In genomic region chr3:141473205-141473604, GRCm38 (mm10) we compare ENCODE assay signal across 18 mouse cellular contexts. TPM values are rescaled to one million over a fixed set of nuclear protein-coding genes. Genes with fewer than 3 reads are reported as not detected.
A peak's percentile ranks its signal among the peaks of the same experiment; 100 is the strongest.
DNase-seq lines count a peak whose midpoint lies in the region; ATAC-seq and TF ChIP-seq lines count a peak whose summit lies in the region.
"Had no signal": no experiment of that assay in that cellular context is flagged by ENCODE, and none has a peak within 500 bp of the region (broad histone marks: within the 10 kb centered on the region; RNA-seq: fewer than 3 reads in every experiment).

No protein-coding gene starts in this region.

- no peaks in the 10 kb centered on the region for H3K4me1 ChIP-seq in hindbrain, postnatal 0 days (ENCODE audit: insufficient read depth, low read length)
- peaks cover 5% of the 10 kb centered on the region for H3K4me1 ChIP-seq in hindbrain, embryonic 16.5 days (ENCODE audit: control insufficient read depth, insufficient read depth, low read depth, low read length)
- H3K4me1 ChIP-seq in lung, embryonic 14.5 days (ENCODE audit: insufficient read depth) = peaks cover 13% of the 10 kb centered on the region; the same call in 1 of the 2 replicates
- no peaks in the 10 kb centered on the region for H3K4me1 ChIP-seq in lung, adult 2 months (ENCODE audit: control insufficient read depth, insufficient read depth, low read length)
- no peaks in the 10 kb centered on the region for H3K4me1 ChIP-seq in midbrain, postnatal 0 days (ENCODE audit: insufficient read depth, low read length)
- peaks cover 3% of the 10 kb centered on the region; the same call in 1 of the 2 replicates for H3K4me1 ChIP-seq in midbrain, embryonic 14.5 days (ENCODE audit: control insufficient read depth, insufficient read depth, low read length)
- H3K4me1 ChIP-seq: forebrain, embryonic 13.5 days had no signal

- H3K4me3 ChIP-seq in hindbrain, postnatal 0 days (ENCODE audit: low read length) = no peak overlapping the region
- H3K4me3 ChIP-seq in hindbrain, embryonic 16.5 days (ENCODE audit: low read length) = no peak overlapping the region
- no peak overlapping the region for H3K4me3 ChIP-seq in lung, embryonic 14.5 days (ENCODE audit: low read depth, low read length)
- H3K4me3 ChIP-seq in lung, adult 2 months (replicated peaks; ENCODE audit: extremely low read depth, low read depth, low read length) = no peak overlapping the region
- H3K4me3 ChIP-seq in midbrain, postnatal 0 days (ENCODE audit: low read depth, low read length) = no peak overlapping the region
- no peak overlapping the region for H3K4me3 ChIP-seq in midbrain, embryonic 14.5 days (replicated peaks; ENCODE audit: low read depth, low read length)
- H3K4me3 ChIP-seq: embryonic facial prominence, embryonic 13.5 days; forebrain, embryonic 13.5 days; heart, embryonic 13.5 days; hindbrain, embryonic 15.5 days had no signal

- peak; percentile 33 for TF ChIP-seq CTCF in hindbrain, postnatal 0 days (IDR thresholded peaks at IDR 0.05; ENCODE audit: low read depth)
- TF ChIP-seq CTCF in lung, embryonic 14.5 days (IDR thresholded peaks at IDR 0.05; ENCODE audit: low read depth) = peak; percentile 51
- TF ChIP-seq CTCF in lung, adult 2 months (IDR thresholded peaks at IDR 0.05; ENCODE audit: insufficient read depth, low read length) = no peak
- TF ChIP-seq CTCF in midbrain, postnatal 0 days (IDR thresholded peaks at IDR 0.05) = peak; percentile 40

- no peak overlapping the region; the same call in 1 of the 2 replicates for H3K27ac ChIP-seq in hindbrain, postnatal 0 days
- H3K27ac ChIP-seq in hindbrain, embryonic 16.5 days (ENCODE audit: low read depth, low read length) = no peak overlapping the region
- H3K27ac ChIP-seq in lung, embryonic 14.5 days (ENCODE audit: low read depth) = peak overlapping the region; percentile 30; the same call in 1 of the 2 replicates
- H3K27ac ChIP-seq in midbrain, postnatal 0 days (ENCODE audit: low read depth, low read length) = no peak overlapping the region
- no peak overlapping the region for H3K27ac ChIP-seq in midbrain, embryonic 14.5 days (replicated peaks; ENCODE audit: low read depth, low read length)
- H3K27ac ChIP-seq: embryonic facial prominence, embryonic 13.5 days; forebrain, embryonic 13.5 days; heart, embryonic 13.5 days; hindbrain, embryonic 15.5 days had no signal

- no peak for DNase-seq in hindbrain, postnatal 0 days (ENCODE audit: low spot score)
- peak; percentile 76 for DNase-seq in lung, embryonic 14.5 days
- DNase-seq in lung, adult 2 months = no peak
- DNase-seq in midbrain, postnatal 0 days (ENCODE audit: low spot score) = no peak
- no peak for DNase-seq in midbrain, embryonic 14.5 days
- no peak for DNase-seq in adrenal gland, postnatal 36 days
- DNase-seq: adrenal gland, postnatal 10 days; cerebellum, adult 11-12 months; cerebellum, adult 9-10 months; cerebellum, postnatal 25 days; gastrocnemius, postnatal 36 days; heart, adult 11 months; heart, postnatal 36 days had no signal

- no peaks in the 10 kb centered on the region for H3K27me3 ChIP-seq in hindbrain, postnatal 0 days (ENCODE audit: insufficient read depth, low read length)
- no peaks in the 10 kb centered on the region for H3K27me3 ChIP-seq in hindbrain, embryonic 16.5 days (replicated peaks; ENCODE audit: control insufficient read depth, insufficient read depth, low read length)
- no peaks in the 10 kb centered on the region for H3K27me3 ChIP-seq in lung, embryonic 14.5 days (ENCODE audit: insufficient read depth, low read length)
- H3K27me3 ChIP-seq in midbrain, postnatal 0 days (ENCODE audit: insufficient read depth, low read length) = no peaks in the 10 kb centered on the region
- H3K27me3 ChIP-seq in midbrain, embryonic 14.5 days (ENCODE audit: control insufficient read depth, insufficient read depth, low read length) = no peaks in the 10 kb centered on the region
- H3K27me3 ChIP-seq: embryonic facial prominence, embryonic 13.5 days; forebrain, embryonic 13.5 days; heart, embryonic 13.5 days; hindbrain, embryonic 15.5 days had no signal

- ATAC-seq in hindbrain, postnatal 0 days = no peak
- ATAC-seq in hindbrain, embryonic 16.5 days = no peak
- ATAC-seq in lung, embryonic 14.5 days (ENCODE audit: insufficient read depth) = no peak
- no peak for ATAC-seq in midbrain, postnatal 0 days (ENCODE audit: low FRiP score)
- no peak for ATAC-seq in midbrain, embryonic 14.5 days (ENCODE audit: low FRiP score, low TSS enrichment)
- ATAC-seq: forebrain, embryonic 13.5 days had no signal

- H3K9me3 ChIP-seq in hindbrain, postnatal 0 days (ENCODE audit: low read length) = no peaks in the 10 kb centered on the region
- H3K9me3 ChIP-seq in hindbrain, embryonic 16.5 days (ENCODE audit: control insufficient read depth, low read length) = no peaks in the 10 kb centered on the region
- no peaks in the 10 kb centered on the region for H3K9me3 ChIP-seq in lung, embryonic 14.5 days (ENCODE audit: low read depth, low read length)
- H3K9me3 ChIP-seq in midbrain, postnatal 0 days (ENCODE audit: low read length) = no peaks in the 10 kb centered on the region
- H3K9me3 ChIP-seq in midbrain, embryonic 14.5 days (ENCODE audit: control insufficient read depth, low read length) = no peaks in the 10 kb centered on the region
- H3K9me3 ChIP-seq: embryonic facial prominence, embryonic 13.5 days; forebrain, embryonic 13.5 days; heart, embryonic 13.5 days; hindbrain, embryonic 15.5 days had no signal

- TF ChIP-seq POLR2A in lung, adult 2 months (IDR thresholded peaks at IDR 0.05; ENCODE audit: borderline replicate concordance, extremely low read depth, low read depth, low read length) = no peak

- no peak overlapping the region for H3K9ac ChIP-seq in hindbrain, postnatal 0 days (replicated peaks; ENCODE audit: low read length)
- no peak overlapping the region for H3K9ac ChIP-seq in hindbrain, embryonic 16.5 days (ENCODE audit: low read depth, low read length)
- no peak overlapping the region for H3K9ac ChIP-seq in lung, embryonic 14.5 days
- no peak overlapping the region for H3K9ac ChIP-seq in midbrain, postnatal 0 days (replicated peaks; ENCODE audit: low read length, poor library complexity, severe bottlenecking)
- H3K9ac ChIP-seq in midbrain, embryonic 14.5 days (replicated peaks; ENCODE audit: low read length) = no peak overlapping the region
- H3K9ac ChIP-seq: embryonic facial prominence, embryonic 13.5 days; forebrain, embryonic 13.5 days; heart, embryonic 13.5 days; hindbrain, embryonic 15.5 days had no signal

- H3K4me2 ChIP-seq in hindbrain, postnatal 0 days (ENCODE audit: low read depth, low read length) = peak overlapping the region; percentile 27
- no peak overlapping the region for H3K4me2 ChIP-seq in hindbrain, embryonic 16.5 days (ENCODE audit: low read length)
- H3K4me2 ChIP-seq in lung, embryonic 14.5 days = peak overlapping the region; percentile 36
- no peak overlapping the region for H3K4me2 ChIP-seq in midbrain, postnatal 0 days (ENCODE audit: low read depth, low read length, poor library complexity, severe bottlenecking)
- no peak overlapping the region for H3K4me2 ChIP-seq in midbrain, embryonic 14.5 days (ENCODE audit: low read length)
- H3K4me2 ChIP-seq: embryonic facial prominence, embryonic 13.5 days; forebrain, embryonic 13.5 days; heart, embryonic 13.5 days; hindbrain, embryonic 15.5 days had no signal

- 68% methylated on average over 5 of the region's 5 CpGs for WGBS in hindbrain, postnatal 0 days
- WGBS in hindbrain, embryonic 16.5 days = 76% methylated on average over 5 of the region's 5 CpGs
- 51% methylated on average over 5 of the region's 5 CpGs for WGBS in lung, embryonic 14.5 days
- 62% methylated on average over 5 of the region's 5 CpGs for WGBS in lung, adult 2 months
- WGBS in midbrain, postnatal 0 days = 81% methylated on average over 5 of the region's 5 CpGs
- WGBS in midbrain, embryonic 14.5 days = 88% methylated on average over 5 of the region's 5 CpGs

- H3K36me3 ChIP-seq in hindbrain, postnatal 0 days (ENCODE audit: insufficient read depth, low read length) = no peaks in the 10 kb centered on the region
- no peaks in the 10 kb centered on the region for H3K36me3 ChIP-seq in hindbrain, embryonic 16.5 days (ENCODE audit: control insufficient read depth, insufficient read depth, low read length)
- H3K36me3 ChIP-seq in lung, embryonic 14.5 days (ENCODE audit: insufficient read depth) = 0 out of 2 replicates have a peak, but pooled peaks cover 5% of the 10 kb centered on the region
- no peaks in the 10 kb centered on the region for H3K36me3 ChIP-seq in midbrain, postnatal 0 days (ENCODE audit: insufficient read depth, low read length)
- no peaks in the 10 kb centered on the region for H3K36me3 ChIP-seq in midbrain, embryonic 14.5 days (ENCODE audit: control insufficient read depth, insufficient read depth, low read length)
- H3K36me3 ChIP-seq: embryonic facial prominence, embryonic 13.5 days; heart, embryonic 13.5 days; hindbrain, embryonic 15.5 days had no signal

RNA-seq across cellular contexts. Expression of gene Unc5c, which starts 8.2 kb away (rescaled TPM):
- total RNA-seq in hindbrain, postnatal 0 days (2014; rRNA removed) = 92.4 and 106 TPM in 2 replicates
- 29.2 and 29.4 TPM in 2 replicates for polyA plus RNA-seq in hindbrain, postnatal 0 days (2015; fragmentation: Nextera tagmentation; extraction: Ambion mirVana)
- 22.9 and 26.6 TPM in 2 replicates for polyA plus RNA-seq in hindbrain, embryonic 16.5 days (2015; fragmentation: Nextera tagmentation; extraction: Ambion mirVana)
- 30.9 and 32.3 TPM in 2 replicates for polyA plus RNA-seq in lung, embryonic 14.5 days (2014; fragmentation: Nextera tagmentation; extraction: Ambion mirVana)
- polyA plus RNA-seq in lung, adult 2 months (2012; rRNA removed) = 3.6 and 4.7 TPM in 2 replicates
- 40.2 and 44.4 TPM in 2 replicates for total RNA-seq in midbrain, postnatal 0 days (2014; rRNA removed)
- 7.5 and 10.4 TPM in 2 replicates for polyA plus RNA-seq in midbrain, postnatal 0 days (2015; fragmentation: Nextera tagmentation; extraction: Ambion mirVana)
- polyA plus RNA-seq in midbrain, embryonic 14.5 days (2014; fragmentation: Nextera tagmentation; extraction: Ambion mirVana) = 15.1 and 18.1 TPM in 2 replicates
- 1 to 10 TPM; 3.3 to 3.9 TPM for total RNA-seq in adrenal gland, postnatal 36 days (2021)
- total RNA-seq: gastrocnemius, postnatal 36 days had no signal

Comparison
In these comparisons a context has a peak if more than half of its experiments do, and no peak if none do; other contexts are left out.
1. H3K4me2 ChIP-seq: peak in hindbrain, postnatal 0 days (single experiment) and lung, embryonic 14.5 days (single experiment); none in hindbrain, embryonic 16.5 days (single experiment), midbrain, postnatal 0 days (single experiment) and midbrain, embryonic 14.5 days (single experiment).